Mouse (Mus musculus): ENCODE data around the gene Kifc5b.
"Not testable (repeated sequence)": the region's sequence is repeated elsewhere in the genome, so short reads cannot be mapped to it uniquely, and the experiment has no call there.

Gene Kifc5b

DNA sequence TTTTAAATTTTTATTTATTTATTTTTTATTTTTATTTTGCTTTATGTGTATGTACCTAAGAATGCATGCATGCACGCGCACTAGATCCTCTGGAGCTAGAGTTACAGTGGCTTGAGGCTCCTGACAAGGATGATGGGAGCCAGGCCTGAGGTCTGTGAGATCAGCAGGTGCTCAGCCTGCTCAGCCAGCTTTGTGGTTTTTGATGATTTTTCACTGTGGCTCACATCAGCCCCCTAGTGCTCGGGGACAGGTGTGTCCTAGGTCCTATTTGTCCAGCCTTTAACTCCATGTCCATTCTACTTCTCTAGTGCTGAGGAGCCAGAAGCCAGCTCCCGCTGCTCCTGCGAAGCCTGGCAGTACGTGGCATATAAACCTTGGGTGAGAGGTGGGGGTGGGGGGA lies 5.5 kb downstream of the Kifc5b start:
- DNase-seq = not testable (repeated sequence)

DNA sequence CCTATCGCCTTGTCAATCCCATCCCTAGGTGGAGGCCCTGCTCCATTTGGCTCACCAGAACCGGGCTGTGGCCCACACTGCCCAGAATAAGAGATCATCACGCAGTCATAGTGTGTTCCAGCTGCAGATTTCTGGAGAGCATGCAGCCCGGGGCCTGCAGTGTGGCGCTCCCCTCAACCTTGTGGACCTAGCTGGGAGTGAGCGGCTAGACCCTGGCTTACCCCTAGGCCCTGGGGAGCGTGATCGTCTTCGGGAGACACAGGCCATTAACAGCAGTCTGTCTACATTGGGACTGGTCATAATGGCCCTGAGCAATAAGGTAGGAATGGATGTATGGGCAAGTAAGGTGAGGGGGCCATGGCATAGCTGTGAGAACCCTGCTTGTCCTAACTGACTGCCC lies 8.5 kb downstream of the Kifc5b start:
- DNase-seq = not testable (repeated sequence)

DNA sequence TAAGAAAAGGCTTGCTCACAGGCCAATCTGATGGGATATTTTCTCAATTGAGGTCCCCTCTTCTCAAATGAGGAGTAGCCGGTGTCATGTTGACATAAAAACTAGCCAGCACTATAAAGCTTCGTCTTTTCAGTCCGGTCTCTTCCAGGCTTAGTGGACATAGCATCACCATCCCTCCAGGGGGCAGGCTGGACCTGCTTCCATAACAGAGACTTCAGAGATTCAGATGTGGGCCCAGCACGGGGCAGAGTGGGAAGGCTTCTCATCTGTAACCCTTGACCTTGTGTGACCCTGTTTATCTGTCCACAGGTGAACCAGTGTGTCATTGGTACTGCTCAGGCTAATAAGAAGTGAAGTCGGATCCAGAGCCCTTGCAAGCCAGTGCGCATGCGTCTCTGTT lies 14.9 kb downstream of the Kifc5b start:
- DNase-seq = peak; percentile 55

DNA sequence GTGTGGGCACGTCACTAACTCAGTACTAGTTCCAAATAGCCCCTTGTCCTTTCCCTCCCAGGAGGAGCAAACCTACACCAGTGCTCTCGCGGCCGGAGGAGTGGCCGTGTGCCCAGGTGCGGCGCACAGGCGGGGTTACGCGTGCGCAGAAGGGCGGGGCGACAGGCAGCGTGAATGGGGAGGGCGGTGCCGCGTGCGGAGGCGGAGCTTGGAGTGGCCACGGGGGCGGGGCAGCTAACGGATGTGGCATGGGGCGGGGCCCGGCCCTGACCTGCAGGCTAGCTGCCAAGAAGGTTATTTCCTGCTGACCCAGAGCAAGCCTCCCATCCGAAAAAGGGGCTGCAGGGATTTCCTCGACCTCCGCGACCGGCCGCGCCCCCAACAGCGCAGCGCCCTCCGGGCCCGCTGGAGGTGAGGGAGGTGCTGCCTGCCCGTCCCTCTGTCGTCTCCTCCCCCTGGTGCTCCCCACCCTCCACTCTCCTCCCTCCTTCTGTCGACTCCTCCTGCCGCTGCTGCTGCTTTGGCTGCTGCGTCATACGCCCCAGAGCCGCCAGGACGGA lies 16.0 kb downstream of the Kifc5b start, which contains the start of gene Phf1:
Gene Phf1 (plus strand): TSS at position 214 of the 560 bp plus-strand sequence.
- DNase-seq = peak; percentile 96

DNA sequence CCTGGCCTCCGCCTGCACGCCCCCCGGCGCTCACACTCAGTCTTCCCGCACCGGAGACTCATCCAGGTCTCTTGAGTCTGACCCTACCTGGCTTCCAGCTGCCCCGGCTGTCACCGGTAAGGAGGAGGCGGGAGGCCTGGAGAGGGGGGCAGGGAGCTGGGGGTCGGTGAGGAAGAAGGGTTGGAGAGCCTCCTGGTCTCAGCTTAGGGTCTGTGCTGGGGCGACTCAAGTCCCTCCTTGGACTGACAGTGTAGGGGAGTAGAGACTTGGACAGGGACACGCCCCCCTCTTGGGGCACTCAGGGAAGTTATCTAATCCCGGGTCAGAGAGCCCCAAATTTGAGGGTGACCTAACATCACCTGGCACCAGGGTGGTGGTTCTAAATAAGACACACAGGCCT lies 16.5 kb downstream of the Kifc5b start:
- DNase-seq = no peak

DNA sequence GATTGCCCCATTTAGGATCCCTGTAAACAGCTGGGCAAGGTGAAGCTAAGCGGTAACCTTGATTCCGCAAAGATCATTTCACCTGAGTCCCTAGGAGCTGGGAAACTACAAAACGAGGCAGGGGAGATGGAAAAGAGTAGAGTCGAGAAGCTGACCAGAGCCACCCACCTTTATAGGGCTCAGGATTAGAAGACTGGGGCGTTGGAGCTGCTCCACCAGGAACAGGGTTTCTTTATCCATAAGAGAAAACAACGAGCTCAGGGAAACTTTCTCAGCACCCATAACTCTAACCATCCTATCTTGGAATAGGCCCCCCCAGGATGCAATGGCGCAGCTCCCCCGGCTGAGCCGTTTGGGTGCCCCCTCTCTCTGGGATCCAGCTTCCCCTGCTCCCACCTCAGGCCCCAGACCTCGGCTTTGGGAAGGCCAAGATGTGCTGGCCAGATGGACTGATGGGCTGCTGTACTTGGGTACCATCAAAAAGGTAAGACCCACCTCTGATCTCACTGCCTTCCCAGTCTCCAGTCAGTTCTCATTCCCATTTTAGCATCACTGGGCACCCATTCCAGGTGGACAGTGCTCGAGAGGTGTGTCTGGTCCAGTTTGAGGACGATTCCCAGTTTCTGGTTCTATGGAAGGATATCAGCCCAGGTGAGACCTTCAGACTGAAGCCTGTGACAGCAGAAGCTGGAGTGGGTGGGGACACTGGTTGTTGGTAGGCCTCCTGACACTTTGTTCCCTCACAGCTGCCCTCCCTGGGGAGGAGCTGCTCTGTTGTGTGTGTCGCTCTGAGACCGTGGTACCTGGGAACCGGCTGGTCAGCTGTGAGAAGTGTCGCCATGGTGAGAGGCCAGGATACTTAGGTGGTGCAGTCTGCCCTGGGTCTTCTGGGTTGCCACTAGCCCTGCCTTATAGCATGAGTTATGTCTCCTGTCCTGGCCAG lies 17.3 kb downstream of the Kifc5b start:
- no peak for DNase-seq

DNA sequence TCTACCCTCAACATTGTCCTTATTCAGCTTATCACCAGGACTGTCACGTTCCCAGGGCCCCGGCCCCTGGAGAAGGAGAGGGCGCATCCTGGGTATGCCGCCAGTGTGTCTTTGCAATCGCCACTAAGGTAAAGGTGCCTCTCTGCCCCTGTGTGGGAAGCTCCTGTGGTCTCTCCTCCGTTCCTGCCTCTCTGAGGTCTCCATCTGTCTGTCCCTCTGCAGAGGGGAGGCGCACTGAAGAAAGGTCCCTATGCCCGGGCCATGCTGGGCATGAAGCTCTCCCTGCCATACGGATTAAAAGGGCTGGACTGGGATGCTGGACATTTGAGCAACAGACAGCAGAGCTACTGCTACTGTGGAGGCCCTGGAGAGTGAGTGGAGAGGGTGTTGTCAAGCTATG lies 18.1 kb downstream of the Kifc5b start:
- DNase-seq = no peak

DNA sequence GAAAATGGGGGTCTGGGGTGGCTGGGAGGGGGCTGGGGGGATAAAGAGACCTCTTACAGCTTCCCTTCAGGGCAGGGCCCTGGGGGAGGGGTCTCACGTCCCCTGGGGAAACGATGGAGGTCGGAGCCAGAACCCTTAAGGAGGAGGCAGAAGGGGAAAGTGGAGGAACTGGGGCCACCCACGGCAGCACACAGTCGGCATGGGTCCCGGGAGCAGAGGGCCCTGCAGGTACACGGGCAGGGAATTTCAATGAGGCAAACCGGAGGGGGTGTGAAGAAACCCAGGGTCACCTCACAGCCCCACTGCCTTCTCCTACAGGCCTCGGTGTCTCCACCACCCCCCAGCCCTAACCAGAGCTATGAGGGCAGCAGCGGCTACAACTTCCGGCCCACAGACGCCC lies 19.6 kb downstream of the Kifc5b start:
- DNase-seq = no peak

DNA sequence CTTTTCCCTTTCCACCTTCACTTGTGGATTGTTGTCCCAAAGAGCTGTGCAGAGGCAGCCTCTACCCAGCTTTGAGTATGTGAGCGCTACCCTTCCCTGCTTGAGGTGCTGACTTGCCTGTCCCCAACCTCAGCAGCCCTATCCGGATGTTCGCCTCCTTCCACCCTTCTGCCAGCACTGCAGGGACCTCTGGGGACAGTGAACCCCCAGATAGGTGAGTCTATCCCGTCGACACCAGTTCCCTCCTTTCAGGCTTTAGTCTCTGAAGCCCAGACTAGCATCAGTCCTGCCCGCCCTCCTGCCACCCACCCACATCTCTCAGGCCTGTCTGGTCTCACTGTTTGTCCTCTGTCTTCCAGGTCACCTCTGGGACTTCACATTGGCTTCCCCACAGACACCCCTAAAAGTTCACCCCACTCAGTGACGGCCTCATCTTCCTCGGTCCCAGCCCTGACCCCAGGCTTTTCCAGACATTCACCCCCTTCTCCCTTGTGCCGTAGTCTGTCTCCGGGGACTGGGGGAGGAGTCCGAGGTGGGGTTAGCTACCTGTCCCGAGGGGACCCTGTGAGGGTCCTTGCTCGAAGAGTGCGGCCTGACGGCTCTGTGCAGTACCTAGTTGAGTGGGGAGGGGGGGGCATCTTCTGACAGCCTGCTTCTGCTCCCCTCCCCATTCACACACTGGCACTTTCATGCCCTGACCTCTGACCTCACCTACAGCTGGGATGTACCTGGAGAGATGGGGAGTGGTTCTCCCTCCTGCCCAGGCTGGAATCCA lies 20.2 kb downstream of the Kifc5b start:
- no peak for DNase-seq

DNA sequence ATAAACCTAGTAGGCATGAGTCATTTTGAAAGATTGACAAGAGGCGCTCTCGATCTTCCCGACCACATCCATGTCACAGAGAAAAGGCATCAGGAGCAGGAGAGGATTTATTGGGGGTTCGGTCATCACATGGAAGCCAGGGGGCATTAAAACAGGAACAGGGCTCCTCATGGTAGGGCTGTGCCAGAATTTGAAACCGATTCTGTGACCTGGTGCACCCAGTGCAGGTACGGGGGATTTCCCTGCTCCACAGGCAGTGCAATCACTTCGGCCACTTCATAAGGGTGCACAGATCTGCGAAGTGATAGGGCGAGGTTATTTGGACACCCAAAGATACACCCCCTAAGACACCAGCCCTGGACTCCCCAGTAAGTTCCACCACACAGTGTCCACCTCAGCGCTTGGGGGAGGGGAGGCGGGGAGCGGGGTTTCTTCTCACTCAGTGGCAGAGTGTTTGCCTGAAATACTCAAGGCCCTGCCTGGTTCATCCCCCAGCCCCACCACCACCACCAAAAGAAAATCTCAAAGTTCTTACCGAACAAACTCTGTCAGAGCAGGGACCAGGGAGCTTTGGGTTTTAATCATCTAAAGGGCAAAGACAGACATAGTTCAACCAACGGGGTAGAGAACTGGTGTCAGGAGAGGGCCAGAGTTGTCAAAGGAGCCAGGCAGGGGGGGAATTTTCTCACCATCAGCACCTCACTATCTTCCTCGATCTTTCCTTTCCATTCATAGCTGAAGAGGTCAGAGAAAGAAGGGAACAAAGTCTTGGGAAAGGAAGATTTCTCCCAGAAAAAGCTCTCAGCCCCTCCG lies 21.2 kb downstream of the Kifc5b start:
- DNase-seq = no peak

DNA sequence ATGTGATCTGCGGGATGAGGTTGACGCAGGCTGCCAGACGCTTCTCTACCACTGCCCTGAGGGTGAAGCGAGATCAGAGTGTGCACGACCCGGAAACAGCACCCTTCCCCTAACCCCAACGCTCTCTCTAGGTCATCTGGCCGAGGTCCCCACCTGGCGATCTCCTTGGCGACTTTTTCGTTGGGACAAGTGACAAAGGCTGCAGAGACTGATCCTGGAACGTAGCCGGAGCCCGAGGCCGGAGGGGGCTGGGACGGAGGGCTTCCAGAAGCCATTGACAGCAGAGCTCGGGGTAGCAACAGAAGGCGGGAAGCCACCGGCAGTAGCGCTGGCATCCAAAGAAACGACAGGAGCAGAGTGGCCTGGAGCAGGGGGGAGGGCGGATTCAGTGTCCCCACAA lies 21.8 kb downstream of the Kifc5b start:
- no peak for DNase-seq

DNA sequence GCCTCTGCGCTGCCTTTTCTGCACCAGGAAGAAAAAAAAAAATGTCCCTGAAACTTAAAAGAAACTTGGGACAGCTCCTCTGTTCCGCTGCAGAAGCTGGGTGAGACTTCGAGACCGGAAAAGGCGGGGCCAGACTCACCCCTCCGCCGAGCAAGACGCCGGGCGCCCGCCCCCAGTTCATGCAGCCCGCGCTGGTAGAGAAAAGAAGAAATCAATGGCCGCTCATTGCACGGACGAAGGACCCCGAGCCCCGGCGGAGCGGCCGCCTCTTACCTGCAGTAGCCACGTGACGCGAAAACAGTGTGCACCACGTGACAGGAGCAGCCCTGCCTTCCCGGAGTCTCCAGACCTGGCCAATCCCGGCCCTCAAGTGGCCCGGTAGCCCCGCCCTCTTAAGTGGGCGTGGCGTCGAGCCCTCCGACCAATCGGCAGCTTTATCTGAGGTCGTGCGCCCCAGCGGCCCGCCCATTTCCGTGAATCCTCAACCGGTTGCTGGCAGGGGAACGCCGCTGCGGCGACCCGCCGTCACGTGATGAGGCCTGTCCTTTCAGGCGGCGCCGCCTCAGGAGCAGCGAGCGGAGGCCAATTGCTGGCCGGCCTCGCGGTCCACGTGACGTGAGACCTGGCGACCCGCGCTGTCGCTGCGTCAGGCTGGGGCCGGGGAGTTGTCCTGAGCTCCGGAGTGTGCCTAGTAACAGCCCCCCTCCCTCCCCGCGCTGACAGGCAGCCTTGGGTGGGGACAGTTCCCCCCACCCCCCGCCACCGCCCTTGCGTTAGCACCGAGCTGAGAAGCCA lies 22.5 kb downstream of the Kifc5b start, which contains the start of gene Cuta:
Gene Cuta (minus strand): TSS at position 392 of the 795 bp plus-strand sequence.
- DNase-seq = peak; percentile 100

DNA sequence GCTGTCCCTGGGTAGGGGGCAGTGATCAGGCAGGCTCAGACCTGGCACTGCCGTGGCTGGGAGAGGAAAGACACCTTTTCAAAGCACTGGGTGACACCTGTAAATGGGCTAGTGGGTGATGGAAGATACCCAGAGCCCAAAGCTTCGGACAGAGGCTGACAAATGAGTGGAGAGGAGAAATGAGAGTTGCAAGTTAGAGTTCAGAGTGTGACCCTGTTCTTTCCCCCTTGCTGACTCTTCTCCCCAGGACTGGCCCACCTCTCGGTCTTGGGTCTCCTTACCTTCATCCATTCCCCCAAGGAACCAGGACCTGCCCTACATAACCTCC lies 23.0 kb downstream of the Kifc5b start:
- DNase-seq = no peak

DNA sequence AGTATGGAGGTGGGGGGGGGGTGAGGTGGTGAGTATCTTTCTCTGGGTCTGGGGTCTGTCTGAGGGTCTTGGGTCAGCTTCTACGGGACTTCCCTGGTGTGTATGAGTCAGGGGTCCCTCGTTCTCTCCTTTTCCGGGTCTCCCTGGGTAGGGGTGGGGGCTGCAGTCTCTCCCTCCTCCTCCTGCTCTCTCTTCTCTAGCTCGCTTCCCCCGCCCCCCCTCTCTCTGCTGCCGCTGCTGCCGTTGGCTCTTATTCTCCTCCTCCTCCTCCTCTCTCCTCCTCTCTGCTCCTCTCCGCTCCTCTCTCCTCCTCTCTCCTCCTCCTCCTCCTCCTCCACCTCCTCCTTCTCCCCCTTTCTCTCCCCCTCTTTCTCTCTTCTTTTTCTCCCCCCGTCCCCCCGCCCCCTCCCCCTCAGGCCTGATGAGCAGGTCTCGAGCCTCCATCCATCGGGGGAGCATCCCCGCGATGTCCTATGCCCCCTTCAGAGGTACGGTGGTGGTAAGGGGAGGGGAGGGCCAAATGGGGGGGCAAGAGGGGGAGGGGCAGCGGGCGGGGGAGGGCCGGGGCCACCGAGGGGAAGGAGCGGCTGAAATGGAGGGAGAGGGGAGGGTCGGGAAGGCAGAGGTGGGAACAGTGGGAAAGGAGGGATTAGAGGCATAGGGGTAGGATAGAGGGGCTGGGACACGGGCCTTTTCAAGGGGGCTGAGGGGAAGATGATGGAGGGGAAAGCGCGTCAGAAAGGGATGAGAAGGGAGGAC lies 24.3 kb downstream of the Kifc5b start, which contains the start of gene Syngap1:
Gene Syngap1 (plus strand): TSS at position 223 of the 759 bp plus-strand sequence.
- DNase-seq = no peak

DNA sequence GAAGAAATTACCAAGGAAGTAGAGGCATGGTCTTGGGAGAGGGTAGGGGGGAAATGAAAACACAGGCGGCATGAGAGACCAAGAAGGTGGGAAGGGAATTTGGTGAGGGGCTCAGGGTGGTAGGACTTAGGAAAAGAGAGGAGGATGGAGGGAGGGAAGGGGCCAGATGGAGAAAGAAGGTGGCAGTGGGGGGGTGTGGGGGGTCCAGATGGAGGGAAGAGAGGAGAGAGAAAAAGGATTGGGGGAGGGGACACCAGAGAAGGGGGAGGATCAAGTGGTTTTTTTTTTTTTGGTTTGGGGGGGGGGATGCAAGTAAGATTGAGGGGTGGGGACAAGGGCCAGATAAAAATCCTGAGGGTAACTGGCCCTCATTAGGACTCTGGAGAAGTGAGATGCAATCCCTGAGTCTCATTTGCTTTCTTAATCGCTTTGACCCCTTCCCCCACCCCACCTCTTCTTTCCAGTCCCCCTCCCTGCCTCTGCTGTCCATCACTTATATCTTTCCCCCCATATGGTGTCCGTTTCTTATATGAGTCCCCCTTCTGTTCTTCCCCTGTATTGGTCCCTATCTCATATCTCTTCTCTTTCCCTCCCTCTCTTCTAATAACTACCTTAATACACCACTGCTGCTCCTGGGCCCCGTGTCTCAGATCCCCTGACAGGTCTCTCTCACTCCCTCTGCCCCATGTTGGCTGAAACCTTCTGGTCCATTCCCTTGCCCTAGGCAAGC lies 25.1 kb downstream of the Kifc5b start:
- DNase-seq = no peak

DNA sequence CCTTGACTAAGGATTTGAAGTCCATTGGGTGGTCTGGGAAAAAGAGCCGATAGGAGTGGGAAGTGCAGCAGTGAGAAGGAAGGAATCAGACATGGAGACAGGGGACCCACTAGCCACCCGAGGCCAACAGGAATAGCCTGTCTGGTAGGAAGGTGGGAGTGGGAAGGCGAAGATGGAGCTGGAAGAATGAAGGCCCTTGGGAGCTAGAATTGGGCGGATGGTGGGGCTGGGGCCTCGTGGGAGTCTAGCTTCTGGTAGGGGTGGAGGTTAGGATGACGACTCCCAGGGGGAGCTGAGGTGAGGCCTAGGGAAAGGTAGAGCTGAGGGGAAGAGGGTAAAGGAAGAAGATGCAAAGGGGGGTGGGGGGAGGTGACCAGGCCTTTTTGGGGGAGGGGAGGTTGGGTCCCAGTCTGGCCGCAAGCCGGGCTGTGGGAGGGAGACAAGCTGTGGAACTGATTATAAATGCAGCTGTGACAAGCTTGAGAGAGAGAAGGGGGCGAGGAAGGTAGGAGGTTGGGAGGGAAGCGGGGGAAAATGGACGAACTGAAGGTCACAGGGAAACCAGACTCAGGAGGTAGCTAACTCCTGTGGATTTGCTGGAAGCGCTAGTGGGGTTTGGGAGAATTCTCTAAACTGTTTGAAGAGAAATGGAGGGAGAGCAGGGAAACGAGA lies 29.1 kb downstream of the Kifc5b start:
- no peak for DNase-seq

DNA sequence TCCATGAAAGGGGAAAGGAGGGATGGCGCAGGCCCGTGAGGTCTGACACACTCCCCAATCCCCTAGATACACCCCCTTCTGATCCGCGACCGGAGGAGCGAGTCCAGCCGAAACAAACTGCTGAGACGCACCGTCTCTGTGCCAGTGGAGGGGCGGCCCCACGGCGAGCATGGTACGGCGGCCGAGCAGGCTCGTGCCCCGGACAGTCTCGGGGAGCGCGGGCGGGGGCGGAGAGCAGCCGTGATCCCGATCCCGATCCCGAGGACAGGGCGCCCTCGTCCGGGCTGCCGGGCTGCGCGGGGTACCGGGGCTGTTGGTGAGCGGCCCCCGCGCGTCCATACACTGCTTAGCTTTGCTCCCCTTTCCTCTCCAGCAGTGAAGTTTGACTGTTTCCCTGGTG lies 29.7 kb downstream of the Kifc5b start:
- DNase-seq = peak; percentile 82

DNA sequence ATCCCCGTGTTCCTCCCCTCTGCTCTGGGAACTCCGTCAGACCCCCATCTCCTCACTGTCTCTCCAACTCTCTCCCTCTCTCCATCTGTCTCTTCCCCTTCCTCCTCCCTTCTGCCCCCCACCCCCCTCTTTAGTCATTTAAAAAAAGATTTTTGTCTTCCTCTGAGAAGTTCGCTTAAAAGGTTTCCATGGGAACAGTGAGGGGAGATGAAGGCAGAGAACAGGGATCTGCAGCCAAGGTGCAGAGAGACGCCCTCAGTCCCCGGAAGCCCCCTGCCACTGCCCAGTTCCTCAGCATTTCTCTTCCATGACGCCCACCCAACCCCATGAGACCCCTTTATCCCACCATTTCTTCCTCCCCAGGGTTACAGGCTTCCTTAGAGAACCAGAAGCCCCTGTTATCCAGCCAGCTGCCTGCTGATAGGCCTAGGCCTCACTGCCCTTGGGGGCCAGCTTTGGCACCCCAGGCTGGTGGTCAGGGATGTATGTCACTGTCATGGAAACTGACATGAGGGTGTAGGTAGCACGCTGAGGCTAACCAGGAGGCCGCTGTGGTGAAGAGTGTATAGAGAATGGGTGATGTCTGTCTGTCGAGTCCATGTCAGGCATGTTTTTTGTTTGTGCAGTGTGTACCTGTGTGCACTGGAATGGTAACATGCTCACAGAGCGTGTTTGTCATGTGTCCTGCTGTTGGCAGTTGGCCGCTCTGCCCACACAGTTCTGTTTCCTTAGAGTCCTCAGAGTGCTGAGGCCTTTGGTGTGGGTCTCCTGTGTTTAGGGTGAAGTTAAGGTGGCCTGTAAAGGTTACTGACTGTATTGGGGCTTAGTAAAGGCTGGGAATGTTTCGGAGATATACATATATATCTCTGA lies 30.6 kb downstream of the Kifc5b start:
- DNase-seq = peak; percentile 15
